Mouse (Mus musculus): ENCODE data around the gene Muc20.

GRCm38 (mm10) chr16:32736022-32736421, 61.2 kb downstream of the Muc20 start:
- TF ChIP-seq CTCF (IDR thresholded peaks at IDR 0.05), result no peak
- TF ChIP-seq EP300 (IDR thresholded peaks at IDR 0.05; ENCODE audit: insufficient read depth, low read depth, low read length), result no peak

Data from heart, adult 2 months (tissue).